Mouse (Mus musculus): ENCODE measurements at regions not wholly inside any gene's neighbourhood (a gene's known extent, or its start where the extent isn't known, plus 50 kb on each side); places are given as distances from the start of the nearest gene placed in this dataset.

DNA sequence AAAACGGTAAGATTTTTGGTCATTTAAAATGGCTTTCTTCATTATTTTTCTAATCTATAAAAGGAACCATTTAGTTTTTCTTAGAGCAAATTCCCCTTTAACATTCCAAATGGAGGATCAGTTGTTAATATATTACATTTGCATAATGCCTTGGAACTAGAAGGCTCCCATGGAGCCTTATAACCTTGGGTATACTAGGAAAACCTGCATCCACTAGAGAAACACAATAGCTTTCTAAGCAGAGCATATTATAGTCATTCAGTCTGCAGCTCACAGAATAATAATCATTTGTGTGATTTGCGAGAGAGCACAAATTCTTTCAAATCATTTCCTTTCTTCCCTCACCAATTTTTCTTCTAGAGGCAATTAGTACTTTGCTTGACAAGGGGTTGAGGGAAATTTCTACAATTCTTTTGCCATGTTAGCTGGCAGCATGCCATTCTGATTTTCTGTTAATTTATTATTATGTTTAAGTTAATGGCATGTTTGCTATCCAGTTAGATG lies 418.0 kb upstream of the Slc39a10 start:
- no peak for TF ChIP-seq CTCF (IDR thresholded peaks at IDR 0.05; ENCODE audit: low read depth)
- TF ChIP-seq EP300 (optimal IDR thresholded peaks at IDR 0.05): no peak
